Mouse (Mus musculus): ENCODE data around the gene Eif2ak1.

DNA sequence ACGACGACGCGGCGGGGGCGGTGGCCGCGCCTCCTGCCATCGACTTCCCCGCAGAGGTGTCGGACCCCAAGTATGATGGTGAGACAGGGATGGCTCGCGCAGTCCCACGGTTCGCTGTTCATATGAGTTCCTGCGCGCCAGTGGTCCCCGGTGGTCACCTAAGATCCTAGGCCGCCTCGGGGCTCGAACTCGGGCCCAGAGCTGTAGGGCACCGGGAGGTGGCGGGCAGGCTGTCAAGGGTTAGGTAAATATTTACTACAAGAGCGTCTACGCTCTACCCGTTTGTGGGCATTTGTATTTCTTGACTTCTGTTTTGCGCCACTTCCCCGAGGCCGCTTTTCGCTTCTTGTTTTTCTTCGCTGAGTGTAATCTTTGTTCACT lies 333 bp downstream of the Eif2ak1 start:
- TF ChIP-seq POLR2A (IDR thresholded peaks at IDR 0.05; ENCODE audit: extremely low read depth, insufficient read depth, low read length) (no peak), CTCF (IDR thresholded peaks at IDR 0.05; ENCODE audit: low read depth, low read length) (no peak)

All from liver, adult 2 months (tissue).